Mouse (Mus musculus) MEL (cell line): ENCODE data around the gene Gm765. TPM values are rescaled to one million over a fixed set of nuclear protein-coding genes. Genes with fewer than 3 reads are reported as not detected.

Source experiments
- DNase-seq: peaks from one replicate; pipeline ENCODE4 v3.0.0; 2011; ENCODE audit warnings: low read depth, low spot score
- H3K27ac ChIP-seq: 2 replicates; pipeline ENCODE4 v1.5.1; 2012; ENCODE audit warnings: low read depth, mild to moderate bottlenecking, control low read depth, low read length, moderate library complexity; ENCODE audit not compliant: control insufficient read depth
- H3K27me3 ChIP-seq, 2 experiments: fragments of 150-350 bp in 1 of 2; sonication (generic) in 1 of 2; 2 replicates each; pipeline ENCODE4 v1.6.1; 2012; ENCODE audit warnings: low read length in 2 of 2, mild to moderate bottlenecking in 2 of 2, improper control_type of control experiment in 1 of 2, moderate library complexity in 1 of 2; ENCODE audit not compliant: insufficient read depth in 2 of 2, control insufficient read depth in 1 of 2
- H3K36me3 ChIP-seq, 2 experiments: 2 replicates each; pipeline ENCODE4 v1.6.1; 2012 to 2014; ENCODE audit warnings: low read length in 2 of 2, improper control_type of control experiment in 1 of 2, inconsistent platforms in 1 of 2, mild to moderate bottlenecking in 1 of 2; ENCODE audit not compliant: insufficient read depth in 2 of 2, control insufficient read depth in 1 of 2
- H3K4me1 ChIP-seq, 2 experiments: fragments of 150-350 bp in 1 of 2; sonication (generic) in 1 of 2; 2 replicates each; pipeline ENCODE4 v1.6.1; 2012; ENCODE audit warnings: low read length in 2 of 2, improper control_type of control experiment in 1 of 2, mild to moderate bottlenecking in 1 of 2; ENCODE audit not compliant: insufficient read depth in 2 of 2, control insufficient read depth in 1 of 2
- H3K4me3 ChIP-seq, 2 experiments: fragments of 150-350 bp in 1 of 2; sonication (generic) in 1 of 2; 2 replicates each; pipeline ENCODE4 v1.5.1; 2012; ENCODE audit warnings: low read depth in 2 of 2, low read length in 2 of 2, mild to moderate bottlenecking in 2 of 2, moderate library complexity in 2 of 2, control low read depth in 1 of 2, improper control_type of control experiment in 1 of 2; ENCODE audit not compliant: control insufficient read depth in 1 of 2, insufficient read depth in 1 of 2
- H3K79me2 ChIP-seq: 2 replicates; pipeline ENCODE4 v1.6.1; 2012; ENCODE audit warnings: mild to moderate bottlenecking, low read length, moderate library complexity; ENCODE audit not compliant: control insufficient read depth, poor library complexity, insufficient read depth
- H3K9ac ChIP-seq: 2 replicates; pipeline ENCODE4 v1.6.1; 2012; ENCODE audit warnings: low read depth, mild to moderate bottlenecking, control low read depth, low read length, moderate library complexity; ENCODE audit not compliant: control insufficient read depth, poor library complexity, severe bottlenecking
- H3K9me3 ChIP-seq: fragments of 150-350 bp; sonication (generic); replicated peaks from 2 replicates; pipeline ENCODE4 v1.6.1; 2012; ENCODE audit warnings: mild to moderate bottlenecking, low read length, improper control_type of control experiment, moderate library complexity; ENCODE audit not compliant: insufficient read depth
- BHLHE40 ChIP-seq: IDR thresholded peaks from 2 replicates; pipeline ENCODE4 v1.6.1; 2012; ENCODE audit warnings: low read depth, mild to moderate bottlenecking, inconsistent platforms, low read length, improper control_type of control experiment, borderline replicate concordance
- CHD2 ChIP-seq: IDR thresholded peaks from 2 replicates; pipeline ENCODE4 v1.6.1; 2011; ENCODE audit warnings: low read length, improper control_type of control experiment
- CTCF ChIP-seq, 3 experiments: IDR thresholded peaks in 2 of 3; conservative IDR thresholded peaks in 1 of 3; 2 replicates each; pipeline ENCODE4 v1.5.1; 2011 to 2012; ENCODE audit warnings: low read length in 3 of 3, low read depth in 2 of 3, mild to moderate bottlenecking in 2 of 3, improper control_type of control experiment in 1 of 3, inconsistent platforms in 1 of 3, mixed read lengths in 1 of 3, moderate library complexity in 1 of 3; ENCODE audit not compliant: control insufficient read depth in 1 of 3, insufficient read depth in 1 of 3, poor library complexity in 1 of 3, severe bottlenecking in 1 of 3
- ELF1 ChIP-seq: IDR thresholded peaks from 2 replicates; pipeline ENCODE4 v1.6.1; 2014; ENCODE audit warnings: low read depth, mild to moderate bottlenecking, inconsistent platforms, low read length, improper control_type of control experiment, moderate library complexity
- EP300 ChIP-seq, 2 experiments: IDR thresholded peaks; 2 replicates each; pipeline ENCODE4 v1.6.1; 2011; ENCODE audit warnings: improper control_type of control experiment in 2 of 2, low read length in 2 of 2, low read depth in 1 of 2, mild to moderate bottlenecking in 1 of 2
- GABPA ChIP-seq: IDR thresholded peaks from 2 replicates; pipeline ENCODE4 v1.6.1; 2012; ENCODE audit warnings: low read depth, mild to moderate bottlenecking, inconsistent platforms, low read length, improper control_type of control experiment, moderate library complexity
- GATA1 ChIP-seq: IDR thresholded peaks from 2 replicates; pipeline ENCODE4 v1.6.1; 2011; ENCODE audit warnings: low read depth, low read length, improper control_type of control experiment
- HCFC1 ChIP-seq: IDR thresholded peaks from 2 replicates; pipeline ENCODE4 v1.6.1; 2012; ENCODE audit warnings: low read depth, mild to moderate bottlenecking, inconsistent platforms, low read length, improper control_type of control experiment, moderate library complexity
- KAT2A ChIP-seq: conservative IDR thresholded peaks from 2 replicates; pipeline ENCODE4 v1.6.1; 2012; ENCODE audit warnings: low read depth, low read length, improper control_type of control experiment, inconsistent platforms
- MAZ ChIP-seq: IDR thresholded peaks from 2 replicates; pipeline ENCODE4 v1.6.1; 2012; ENCODE audit warnings: low read depth, mild to moderate bottlenecking, inconsistent platforms, low read length, improper control_type of control experiment
- MXI1 ChIP-seq: IDR thresholded peaks from 2 replicates; pipeline ENCODE4 v1.6.1; 2011; ENCODE audit warnings: mild to moderate bottlenecking, low read depth, low read length, improper control_type of control experiment
- MYC ChIP-seq: IDR thresholded peaks from 2 replicates; pipeline ENCODE4 v1.6.1; 2011; ENCODE audit warnings: low read depth, mild to moderate bottlenecking, low read length, improper control_type of control experiment, moderate library complexity
- NELFE ChIP-seq: IDR thresholded peaks from 2 replicates; pipeline ENCODE4 v1.6.1; 2011; ENCODE audit warnings: low read depth, low read length, improper control_type of control experiment
- NRF1 ChIP-seq: IDR thresholded peaks from 2 replicates; pipeline ENCODE4 v1.6.1; 2014; ENCODE audit warnings: low read depth, mild to moderate bottlenecking, inconsistent platforms, low read length, improper control_type of control experiment, moderate library complexity; ENCODE audit not compliant: poor library complexity, insufficient read depth, severe bottlenecking
- POLR2A ChIP-seq, 2 experiments: IDR thresholded peaks; 2 replicates each; pipeline ENCODE4 v1.6.1; 2011 to 2012; ENCODE audit warnings: low read length in 2 of 2, mild to moderate bottlenecking in 2 of 2, control low read depth in 1 of 2, improper control_type of control experiment in 1 of 2, low read depth in 1 of 2, moderate library complexity in 1 of 2; ENCODE audit not compliant: control insufficient read depth in 1 of 2, insufficient read depth in 1 of 2, poor library complexity in 1 of 2
- POLR2AphosphoS2 ChIP-seq: IDR thresholded peaks from 2 replicates; pipeline ENCODE4 v1.6.1; 2011; ENCODE audit warnings: low read length, improper control_type of control experiment
- POLR2AphosphoS5 ChIP-seq: IDR thresholded peaks from 2 replicates; pipeline ENCODE4 v1.6.1; 2012; ENCODE audit warnings: low read depth, borderline replicate concordance, mild to moderate bottlenecking, inconsistent platforms, low read length, moderate library complexity, mixed read lengths
- RAD21 ChIP-seq: IDR thresholded peaks from 2 replicates; pipeline ENCODE4 v1.6.1; 2011; ENCODE audit warnings: mild to moderate bottlenecking, low read depth, low read length, improper control_type of control experiment
- RCOR1 ChIP-seq: IDR thresholded peaks from 2 replicates; pipeline ENCODE4 v1.6.1; 2012; ENCODE audit warnings: low read depth, mild to moderate bottlenecking, inconsistent platforms, low read length, improper control_type of control experiment
- SIN3A ChIP-seq: IDR thresholded peaks from 2 replicates; pipeline ENCODE4 v1.6.1; 2012; ENCODE audit warnings: low read length, improper control_type of control experiment, inconsistent platforms
- SMC3 ChIP-seq: IDR thresholded peaks from 2 replicates; pipeline ENCODE4 v1.6.1; 2011; ENCODE audit warnings: low read depth, low read length, improper control_type of control experiment
- TAL1 ChIP-seq: IDR thresholded peaks from 2 replicates; pipeline ENCODE4 v1.6.1; 2012; ENCODE audit warnings: mild to moderate bottlenecking, inconsistent platforms, low read length, moderate library complexity, mixed read lengths
- TBP ChIP-seq: IDR thresholded peaks from 2 replicates; pipeline ENCODE4 v1.8.0; 2011; ENCODE audit warnings: low read depth, low read length, improper control_type of control experiment
- TCF12 ChIP-seq: IDR thresholded peaks from 2 replicates; pipeline ENCODE4 v1.6.1; 2014; ENCODE audit warnings: low read depth, mild to moderate bottlenecking, inconsistent platforms, low read length, improper control_type of control experiment, moderate library complexity
- USF1 ChIP-seq: IDR thresholded peaks from 2 replicates; pipeline ENCODE4 v1.6.1; 2014; ENCODE audit warnings: low read depth, mild to moderate bottlenecking, inconsistent platforms, low read length, improper control_type of control experiment, moderate library complexity
- ZC3H11A ChIP-seq: IDR thresholded peaks from 2 replicates; pipeline ENCODE4 v1.6.1; 2012; ENCODE audit warnings: low read depth, mild to moderate bottlenecking, inconsistent platforms, low read length, improper control_type of control experiment
- ZKSCAN1 ChIP-seq: IDR thresholded peaks from 2 replicates; pipeline ENCODE4 v1.6.1; 2012; ENCODE audit warnings: low read depth, mild to moderate bottlenecking, inconsistent platforms, low read length, improper control_type of control experiment, moderate library complexity
- ZNF384 ChIP-seq: IDR thresholded peaks from 2 replicates; pipeline ENCODE4 v1.6.1; 2012; ENCODE audit warnings: low read depth, mild to moderate bottlenecking, inconsistent platforms, low read length, improper control_type of control experiment
- polyA plus RNA-seq, 2 experiments: library from polyadenylated mRNA; stranded (reverse) in 1 of 2; unstranded in 1 of 2; fragments of >175 nt in 1 of 2; fragments of >200 nt in 1 of 2; gene quantifications; 2 replicates each; pipeline versions ENCODE4 v1.2.1 to v1.2.4; 2012; ENCODE audit warnings: low replicate concordance in 2 of 2, low read depth in 1 of 2; ENCODE audit not compliant: insufficient read length in 2 of 2, insufficient read depth in 1 of 2, missing spikeins in 1 of 2
- total RNA-seq: library from RNA; depleted of rRNA; stranded (reverse); fragments of 300-350 nt; gene quantifications from 2 replicates; pipeline ENCODE4 v1.2.3, GENCODE M21; 2012

Gene Gm765
- total and polyA plus RNA-seq, 3 experiments, result not detected

- H3K9ac ChIP-seq, result no peak overlapping the region
- TF ChIP-seq MYC (no peak), SIN3A (no peak), ZC3H11A (no peak), NELFE (no peak), GATA1 (no peak), ZKSCAN1 (no peak), CHD2 (no peak), USF1 (no peak), KAT2A (no peak), MAZ (no peak), NRF1 (no peak), RCOR1 (no peak), GABPA (no peak), ZNF384 (no peak), RAD21 (peak; percentile 26), ELF1 (no peak), TCF12 (no peak), POLR2A (IDR thresholded peaks at IDR 0.05; ENCODE audit: control insufficient read depth in 1 of 2, insufficient read depth in 1 of 2, low read depth in 1 of 2, low read length in 2 of 2, poor library complexity in 1 of 2) (no peak), POLR2AphosphoS2 (no peak), SMC3 (peak; percentile 39), CTCF (IDR thresholded peaks at IDR 0.05 in 2 of 3, conservative IDR thresholded peaks at IDR 0.05 in 1 of 3; ENCODE audit: control insufficient read depth in 1 of 3, insufficient read depth in 1 of 3, low read depth in 2 of 3, low read length in 3 of 3, poor library complexity in 1 of 3, severe bottlenecking in 1 of 3) (peak in 1 of 3 experiments; percentile 36; a peak in 2 of 6 replicates)
- TF ChIP-seq, all 39 proteins: peak for 3
- Histone ChIP-seq H3K9me3 (no peaks in the 10 kb centered on the region), H3K27ac (no peak overlapping the region), H3K27me3 (peaks cover 0 to 1% of the 10 kb centered on the region in 2 experiments; a peak in 1 of 4 replicates), H3K4me1 (no peaks in the 10 kb centered on the region), H3K79me2 (no peaks in the 10 kb centered on the region), H3K4me3 (no peak overlapping the region), H3K36me3 (no peaks in the 10 kb centered on the region)
- DNase-seq, result peak; percentile 26
Observed at GRCm38 (mm10) chr6:98383411-98383810, 40.9 kb upstream of the Gm765 start.

GRCm38 (mm10) chr6:98366199-98366598 lies 23.6 kb upstream of the Gm765 start:
- Histone ChIP-seq H3K79me2 (no peaks in the 10 kb centered on the region), H3K27me3 (no peaks in the 10 kb centered on the region), H3K36me3 (no peaks in the 10 kb centered on the region), H3K27ac (no peak overlapping the region), H3K9me3 (no peaks in the 10 kb centered on the region), H3K4me3 (no peak overlapping the region), H3K4me1 (no peaks in the 10 kb centered on the region), H3K9ac (no peak overlapping the region)
- DNase-seq, result no peak
- TF ChIP-seq TAL1 (no peak), KAT2A (no peak), POLR2A (IDR thresholded peaks at IDR 0.05; ENCODE audit: control insufficient read depth in 1 of 2, insufficient read depth in 1 of 2, low read depth in 1 of 2, low read length in 2 of 2, poor library complexity in 1 of 2) (no peak), EP300 (IDR thresholded peaks at IDR 0.05; ENCODE audit: low read depth in 1 of 2, low read length in 2 of 2) (no peak), POLR2AphosphoS5 (no peak), HCFC1 (no peak), RAD21 (no peak), GABPA (no peak), BHLHE40 (no peak), NRF1 (no peak), MYC (no peak), TBP (no peak), MXI1 (no peak)
